Mouse (Mus musculus) bone marrow, adult 2 months (tissue): ENCODE measurements around the gene Nrxn2. TPM values are rescaled to one million over a fixed set of nuclear protein-coding genes. Genes with fewer than 3 reads are reported as not detected.

Experiments
- H3K27ac ChIP-seq: fragments of 200-500 bp; 2 replicates; pipeline ENCODE4 v1.5.1; 2012; ENCODE audit warnings: low read depth, mild to moderate bottlenecking, control low read depth, inconsistent platforms, low read length; ENCODE audit not compliant: control insufficient read depth, poor library complexity, insufficient read depth
- H3K4me1 ChIP-seq: fragments of 200-500 bp; 2 replicates; pipeline ENCODE4 v1.6.1; 2011; ENCODE audit warnings: low read length; ENCODE audit not compliant: control insufficient read depth, insufficient read depth
- H3K4me3 ChIP-seq: fragments of 200-500 bp; replicated peaks from 2 replicates; pipeline ENCODE3; 2011; ENCODE audit warnings: mild to moderate bottlenecking, low read depth, low read length, control low read depth; ENCODE audit not compliant: control insufficient read depth
- CTCF ChIP-seq: fragments of 200-500 bp; IDR thresholded peaks from 2 replicates; pipeline ENCODE4 v1.5.1; 2011; ENCODE audit warnings: low read length, control low read depth; ENCODE audit not compliant: control insufficient read depth, insufficient read depth
- POLR2A ChIP-seq: fragments of 200-500 bp; IDR thresholded peaks from 2 replicates; pipeline ENCODE4 v1.6.1; 2011; ENCODE audit warnings: low read depth, mild to moderate bottlenecking, control low read depth, low read length, borderline replicate concordance; ENCODE audit not compliant: control insufficient read depth
- WGBS: fragments of 180-500 bp; shearing (Covaris S2); methylation state at CpG from one replicate; pipeline ENCODE4 v1.1.7; 2018; 5-methylcytosine and 5-hydroxymethylcytosine counted together
- polyA plus RNA-seq: library from polyadenylated mRNA; stranded (reverse); fragments of >200 nt; gene quantifications from 2 replicates; pipeline ENCODE4 v1.2.4, GENCODE M21; 2011; ENCODE audit warnings: low replicate concordance; ENCODE audit not compliant: missing spikeins, insufficient read depth, insufficient read length

Gene Nrxn2
- polyA plus RNA-seq, 1 experiment, result 8.8 TPM

DNA sequence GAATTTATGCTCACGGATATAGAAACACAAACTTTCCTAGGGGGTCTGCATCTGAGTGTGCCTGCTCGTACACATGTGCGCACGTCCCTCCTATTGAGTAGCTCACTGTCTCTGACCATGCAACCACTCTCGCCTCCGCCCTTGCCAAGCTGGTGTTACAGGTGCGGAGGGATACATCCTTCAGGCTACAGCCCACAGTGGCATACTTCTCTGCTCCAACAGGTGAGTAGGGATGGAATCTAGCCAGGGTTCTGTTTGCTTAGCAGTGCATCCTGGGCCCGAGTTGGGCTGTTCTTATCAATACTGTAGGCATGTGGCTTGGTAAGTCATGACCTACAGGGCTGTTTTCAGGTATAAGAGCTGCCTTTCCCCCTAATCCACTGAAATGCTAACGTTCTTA lies 107.5 kb downstream of the Nrxn2 start:
- no peaks in the 10 kb centered on the region for H3K4me1 ChIP-seq
- TF ChIP-seq POLR2A, result no peak
- no peak for TF ChIP-seq CTCF
- 82% methylated on average over 9 of the region's 9 CpGs for WGBS
- no peak overlapping the region for H3K27ac ChIP-seq
- H3K4me3 ChIP-seq, result no peak overlapping the region

DNA sequence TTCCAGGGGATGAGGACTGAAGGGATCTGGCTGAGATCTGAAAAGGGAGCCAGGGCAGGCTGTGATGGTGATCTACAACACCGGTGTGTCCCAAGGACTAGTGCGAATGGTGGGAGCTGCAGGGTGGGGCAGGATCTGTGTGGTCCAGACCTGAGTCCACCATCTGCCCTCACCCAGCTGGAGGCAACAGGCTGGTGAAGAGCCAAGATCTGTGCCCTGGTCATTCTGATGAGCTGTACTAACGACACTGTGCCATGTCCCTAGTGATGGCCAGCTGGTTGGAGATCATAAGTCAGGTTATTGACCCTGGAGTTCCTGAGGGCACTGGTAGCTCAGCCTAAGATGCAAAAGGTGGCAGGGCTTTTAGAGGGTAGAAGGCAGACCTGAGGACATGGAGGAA lies 108.9 kb downstream of the Nrxn2 start:
- H3K4me1 ChIP-seq, result no peaks in the 10 kb centered on the region
- no peak overlapping the region for H3K27ac ChIP-seq
- 94% methylated on average over 3 of the region's 3 CpGs for WGBS
- no peak overlapping the region for H3K4me3 ChIP-seq
- TF ChIP-seq POLR2A (no peak), CTCF (no peak)

DNA sequence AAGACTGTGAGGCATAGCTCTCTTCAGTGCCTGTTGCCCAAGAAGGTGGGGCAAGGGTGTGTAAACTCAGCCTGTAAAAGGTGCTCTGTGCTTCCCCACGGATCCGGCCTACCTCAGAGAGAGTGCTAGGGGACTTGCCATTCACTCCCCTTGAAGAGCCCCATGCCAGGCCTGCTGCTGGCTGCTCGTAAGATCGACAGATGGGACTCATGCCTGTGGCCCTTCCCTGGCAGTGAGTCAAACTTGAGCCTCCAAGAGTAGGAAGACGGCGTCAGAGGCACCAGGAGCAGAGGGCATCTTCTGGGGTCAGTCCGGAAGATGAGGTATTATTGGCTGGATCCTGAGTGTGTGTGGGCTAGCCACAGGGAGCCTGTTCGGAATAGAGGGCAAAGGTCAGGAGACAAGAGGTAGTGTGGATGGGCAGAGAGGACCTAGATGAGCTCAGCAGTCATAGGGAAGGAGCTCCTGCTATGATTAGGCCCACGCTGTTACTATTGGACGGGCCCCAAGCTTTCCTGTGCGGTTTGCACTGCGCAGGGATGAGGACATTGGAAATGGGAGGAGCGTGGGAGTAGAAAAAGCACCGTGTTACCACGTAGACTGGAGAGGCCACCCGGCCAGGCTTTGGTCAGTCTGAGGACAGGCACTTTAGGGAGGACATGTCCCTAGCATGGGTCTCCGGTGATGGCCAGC lies 109.5 kb downstream of the Nrxn2 start:
- Histone ChIP-seq H3K4me1 (no peaks in the 10 kb centered on the region), H3K27ac (no peak overlapping the region), H3K4me3 (no peak overlapping the region)
- no peak for TF ChIP-seq CTCF
- TF ChIP-seq POLR2A, result no peak
- WGBS, result 82% methylated on average over 17 of the region's 17 CpGs

DNA sequence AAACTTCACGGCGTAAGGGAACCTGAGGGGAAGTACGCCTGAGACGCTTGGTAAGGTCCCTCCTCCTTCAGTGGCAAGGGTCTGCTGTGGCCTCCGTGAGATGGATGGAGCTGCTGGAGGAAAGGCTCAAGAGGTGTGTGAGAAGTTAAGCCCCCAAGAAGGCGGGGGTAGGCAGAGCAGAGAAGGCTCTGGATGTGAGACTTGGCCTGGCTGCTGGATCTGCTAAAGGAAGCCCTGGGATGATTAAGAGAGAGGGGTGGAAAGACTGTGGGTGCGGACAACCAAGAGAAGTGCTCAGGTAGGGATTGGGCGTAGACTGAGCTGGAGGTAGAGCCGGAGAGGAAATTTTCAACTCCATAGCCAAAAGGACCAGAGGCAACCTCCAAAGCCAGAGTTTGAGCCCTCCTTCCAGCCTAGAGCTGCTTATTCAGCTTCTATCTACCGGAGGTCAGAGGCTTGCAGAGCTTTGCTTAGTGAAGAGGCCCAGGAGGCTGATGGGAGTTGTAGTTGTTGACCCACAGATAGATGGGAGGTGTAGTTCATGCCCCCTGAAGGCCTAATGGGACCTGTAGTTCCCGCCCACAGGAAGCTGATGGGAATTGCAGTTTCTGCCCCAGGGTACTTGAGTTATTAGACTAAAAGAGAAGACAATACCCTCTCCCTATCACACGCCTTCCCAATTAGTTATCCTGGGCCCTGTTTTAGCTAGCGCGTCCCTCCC lies 110.9 kb downstream of the Nrxn2 start:
- 72% methylated on average over 14 of the region's 14 CpGs for WGBS
- no peaks in the 10 kb centered on the region for H3K4me1 ChIP-seq
- H3K4me3 ChIP-seq, result no peak overlapping the region
- no peak overlapping the region for H3K27ac ChIP-seq
- TF ChIP-seq POLR2A, result no peak
- no peak for TF ChIP-seq CTCF

DNA sequence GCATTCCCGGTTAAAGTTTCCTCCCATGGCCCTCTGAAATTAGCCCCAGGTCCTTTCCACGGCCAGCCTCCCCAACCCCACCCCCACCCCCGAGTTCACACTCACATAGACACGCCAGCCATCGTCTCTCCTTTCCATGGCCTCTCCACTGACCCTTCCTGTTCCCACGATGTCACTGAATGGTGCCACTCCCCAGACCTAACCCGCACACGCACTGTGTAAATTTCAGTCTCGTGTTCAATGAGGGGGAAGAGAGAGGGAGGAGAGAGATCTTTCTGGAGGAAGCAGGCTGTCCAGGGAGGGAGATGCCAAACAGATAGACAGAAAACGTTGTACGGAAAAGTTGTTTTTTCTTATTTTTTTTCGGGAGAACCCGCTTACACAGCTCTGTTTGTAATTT lies 111.8 kb downstream of the Nrxn2 start:
- no peak overlapping the region for H3K27ac ChIP-seq
- H3K4me1 ChIP-seq, result no peaks in the 10 kb centered on the region
- 50% methylated on average over 13 of the region's 13 CpGs for WGBS
- TF ChIP-seq POLR2A (no peak), CTCF (no peak)
- H3K4me3 ChIP-seq, result no peak overlapping the region

DNA sequence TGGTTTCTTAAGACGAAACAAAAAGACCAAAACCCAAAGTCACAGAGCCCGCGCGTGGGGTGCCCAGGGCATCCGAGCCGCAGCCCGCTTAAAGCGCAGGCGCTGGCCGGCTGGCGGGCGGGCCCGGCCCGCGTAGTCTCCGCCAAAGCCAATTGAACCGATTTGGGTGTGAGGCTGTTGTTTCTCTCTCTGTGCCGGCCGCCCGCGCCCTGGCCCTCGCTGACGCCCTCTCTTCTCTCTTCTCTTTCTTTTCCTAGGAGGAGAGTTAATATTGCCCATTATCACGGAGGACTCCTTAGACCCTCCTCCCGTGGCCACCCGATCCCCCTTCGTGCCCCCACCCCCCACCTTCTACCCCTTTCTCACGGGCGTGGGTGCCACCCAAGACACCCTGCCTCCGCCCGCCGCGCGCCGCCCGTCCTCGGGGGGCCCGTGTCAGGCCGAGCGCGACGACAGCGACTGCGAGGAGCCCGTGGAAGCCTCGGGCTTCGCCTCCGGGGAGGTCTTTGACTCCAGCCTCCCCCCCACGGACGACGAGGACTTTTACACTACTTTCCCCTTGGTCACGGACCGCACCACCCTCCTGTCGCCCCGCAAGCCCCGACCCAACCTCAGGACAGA lies 112.6 kb downstream of the Nrxn2 start:
- no peak for TF ChIP-seq CTCF
- TF ChIP-seq POLR2A, result peak; percentile 20; the same call in 1 of the 2 replicates
- 2% methylated on average over 56 of the region's 56 CpGs for WGBS
- Histone ChIP-seq H3K27ac (no peak overlapping the region), H3K4me1 (no peaks in the 10 kb centered on the region), H3K4me3 (no peak overlapping the region)

DNA sequence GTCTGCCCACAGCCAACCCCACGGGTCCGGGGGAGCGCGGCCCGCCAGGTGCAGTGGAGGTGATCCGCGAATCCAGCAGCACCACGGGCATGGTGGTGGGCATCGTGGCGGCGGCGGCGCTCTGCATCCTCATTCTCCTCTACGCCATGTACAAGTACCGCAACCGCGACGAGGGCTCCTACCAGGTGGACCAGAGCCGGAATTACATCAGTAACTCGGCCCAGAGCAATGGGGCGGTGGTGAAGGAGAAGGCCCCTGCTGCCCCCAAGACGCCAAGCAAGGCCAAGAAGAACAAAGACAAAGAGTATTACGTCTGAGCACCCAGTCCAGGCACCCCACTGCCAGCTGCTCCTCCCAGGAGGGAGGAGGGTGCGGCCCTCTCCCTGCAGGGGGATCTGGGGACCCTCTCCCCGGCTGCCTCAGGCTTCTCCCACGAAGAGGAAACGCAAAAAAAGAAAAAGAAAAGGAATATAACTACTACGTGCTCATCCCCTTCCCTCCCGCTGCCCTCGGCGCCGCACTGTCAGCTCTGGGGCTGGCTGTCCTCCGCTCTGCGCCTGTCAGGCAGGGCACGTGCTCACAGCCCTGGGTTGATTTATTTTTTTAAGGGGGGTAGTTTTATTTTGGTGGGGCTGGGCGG lies 113.4 kb downstream of the Nrxn2 start:
- 3% methylated on average over 36 of the region's 36 CpGs for WGBS
- Histone ChIP-seq H3K27ac (no peak overlapping the region; the same call in 1 of the 2 replicates), H3K4me3 (no peak overlapping the region), H3K4me1 (no peaks in the 10 kb centered on the region)
- TF ChIP-seq CTCF, result no peak
- peak; percentile 10; the same call in 1 of the 2 replicates for TF ChIP-seq POLR2A

DNA sequence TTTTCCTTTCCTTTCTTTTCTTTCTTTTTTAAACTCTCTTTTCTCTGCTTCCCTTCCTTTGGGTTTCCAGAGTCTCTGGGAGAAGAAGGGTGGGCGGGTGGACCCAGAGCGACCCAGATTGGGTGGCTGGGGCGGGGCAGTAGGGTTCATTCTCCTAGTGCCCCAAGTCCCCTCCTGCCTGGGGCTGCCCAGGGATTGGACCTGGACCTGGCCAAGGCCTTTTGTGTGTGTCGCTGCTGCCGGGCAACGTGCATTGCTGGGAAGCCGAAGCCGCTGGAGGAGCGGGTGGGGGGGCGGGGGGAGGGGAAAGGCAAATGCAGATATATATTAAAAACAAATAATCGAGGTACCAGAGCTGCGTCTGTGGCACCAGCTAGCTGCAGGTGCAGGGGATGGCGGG lies 114.1 kb downstream of the Nrxn2 start:
- Histone ChIP-seq H3K27ac (no peak overlapping the region), H3K4me1 (no peaks in the 10 kb centered on the region), H3K4me3 (no peak overlapping the region)
- no peak for TF ChIP-seq CTCF
- TF ChIP-seq POLR2A, result no peak
- WGBS, result 29% methylated on average over 13 of the region's 13 CpGs
